Mouse (Mus musculus): ENCODE measurements around the gene Jade2.
A peak's percentile ranks its signal among the peaks of the same experiment; 100 is the strongest.

Jade2 gene

GRCm38 (mm10) chr11:51857818-51858527 is 520 bp upstream of the Jade2 start:
- peak in 1 of 2 experiments; percentile 48 for DNase-seq (ENCODE audit: low read depth in 1 of 2, low spot score in 2 of 2)

GRCm38 (mm10) chr11:51856616-51857080 is 805 bp downstream of the Jade2 start:
- DNase-seq (ENCODE audit: low read depth in 1 of 2, low spot score in 2 of 2): peak in 1 of 2 experiments; percentile 38

- peak in 1 of 2 experiments; percentile 47 for DNase-seq (ENCODE audit: low read depth in 1 of 2, low spot score in 2 of 2)
Measured at GRCm38 (mm10) chr11:51855818-51856615, 1.4 kb downstream of the Jade2 start.

GRCm38 (mm10) chr11:51854981-51855817 is 2.3 kb downstream of the Jade2 start:
- peak in 1 of 2 experiments; percentile 26 for DNase-seq (ENCODE audit: low read depth in 1 of 2, low spot score in 2 of 2)

- DNase-seq (ENCODE audit: low read depth in 1 of 2, low spot score in 2 of 2): no peak
Measured at GRCm38 (mm10) chr11:51852595-51852994, 4.9 kb downstream of the Jade2 start.

GRCm38 (mm10) chr11:51852091-51852521 is 5.3 kb downstream of the Jade2 start:
- DNase-seq (ENCODE audit: low read depth in 1 of 2, low spot score in 2 of 2): no peak

- DNase-seq (ENCODE audit: low read depth in 1 of 2, low spot score in 2 of 2): no peak
Measured at GRCm38 (mm10) chr11:51850741-51851330, 6.6 kb downstream of the Jade2 start.

GRCm38 (mm10) chr11:51848324-51848723 is 9.1 kb downstream of the Jade2 start:
- no peak for DNase-seq (ENCODE audit: low read depth in 1 of 2, low spot score in 2 of 2)

GRCm38 (mm10) chr11:51847902-51848301 is 9.6 kb downstream of the Jade2 start:
- DNase-seq (ENCODE audit: low read depth in 1 of 2, low spot score in 2 of 2): no peak

GRCm38 (mm10) chr11:51845981-51846883 is 11.2 kb downstream of the Jade2 start:
- no peak for DNase-seq (ENCODE audit: low read depth in 1 of 2, low spot score in 2 of 2)

GRCm38 (mm10) chr11:51844529-51845098 is 12.8 kb downstream of the Jade2 start:
- DNase-seq (ENCODE audit: low read depth in 1 of 2, low spot score in 2 of 2): no peak

GRCm38 (mm10) chr11:51843898-51844297 is 13.6 kb downstream of the Jade2 start:
- DNase-seq (ENCODE audit: low read depth in 1 of 2, low spot score in 2 of 2): no peak

- DNase-seq (ENCODE audit: low read depth in 1 of 2, low spot score in 2 of 2): no peak
Measured at GRCm38 (mm10) chr11:51843168-51843567, 14.3 kb downstream of the Jade2 start.

GRCm38 (mm10) chr11:51841149-51841548 is 16.3 kb downstream of the Jade2 start:
- DNase-seq (ENCODE audit: low read depth in 1 of 2, low spot score in 2 of 2): no peak

- no peak for DNase-seq (ENCODE audit: low read depth in 1 of 2, low spot score in 2 of 2)
Measured at GRCm38 (mm10) chr11:51840657-51841056, 16.8 kb downstream of the Jade2 start.

- no peak for DNase-seq (ENCODE audit: low read depth in 1 of 2, low spot score in 2 of 2)
Measured at GRCm38 (mm10) chr11:51839973-51840372, 17.5 kb downstream of the Jade2 start.

GRCm38 (mm10) chr11:51839106-51839505 is 18.3 kb downstream of the Jade2 start:
- no peak for DNase-seq (ENCODE audit: low read depth in 1 of 2, low spot score in 2 of 2)

- no peak for DNase-seq (ENCODE audit: low read depth in 1 of 2, low spot score in 2 of 2)
Measured at GRCm38 (mm10) chr11:51837164-51838153, 20.0 kb downstream of the Jade2 start.
